Mouse (Mus musculus) brain, embryonic 14.5 days (tissue): ENCODE results near the gene B130006D01Rik. TPM values are rescaled to one million over a fixed set of nuclear protein-coding genes. Genes with fewer than 3 reads are reported as not detected.

Source experiments
- DNase-seq: peaks from one replicate; pipeline ENCODE4 v3.0.0-alpha.2; 2011; ENCODE audit warnings: low read depth
- CTCF ChIP-seq: fragments of 200-500 bp; IDR thresholded peaks from 2 replicates; pipeline ENCODE4 v1.5.1; 2012; ENCODE audit warnings: inconsistent platforms, mild to moderate bottlenecking, moderate library complexity, borderline replicate concordance; ENCODE audit not compliant: insufficient read depth, insufficient read length; ENCODE audit errors: extremely low read depth
- POLR2A ChIP-seq: fragments of 200-500 bp; IDR thresholded peaks from 2 replicates; pipeline ENCODE4 v1.6.1; 2012; ENCODE audit warnings: mild to moderate bottlenecking, inconsistent platforms, borderline replicate concordance; ENCODE audit not compliant: poor library complexity, insufficient read depth, insufficient read length, severe bottlenecking; ENCODE audit errors: extremely low read depth
- polyA plus RNA-seq: library from polyadenylated mRNA; depleted of rRNA; stranded (reverse); fragments of >200 nt; gene quantifications from 2 replicates; pipeline ENCODE4 v1.2.3, GENCODE M21; 2012

B130006D01Rik gene
- polyA plus RNA-seq, 1 experiment, result 0.56 TPM

GRCm38 (mm10) chr11:95700778-95701739 is 22.3 kb upstream of the B130006D01Rik start:
- no peak for DNase-seq

GRCm38 (mm10) chr11:95704032-95704969 is 19.1 kb upstream of the B130006D01Rik start:
- no peak for TF ChIP-seq POLR2A
- no peak for TF ChIP-seq CTCF
- DNase-seq, result no peak

More at GRCm38 (mm10) chr11:95700778-95701739, 22.3 kb upstream of the B130006D01Rik start:
- TF ChIP-seq CTCF, result no peak
- TF ChIP-seq POLR2A, result no peak

DNA sequence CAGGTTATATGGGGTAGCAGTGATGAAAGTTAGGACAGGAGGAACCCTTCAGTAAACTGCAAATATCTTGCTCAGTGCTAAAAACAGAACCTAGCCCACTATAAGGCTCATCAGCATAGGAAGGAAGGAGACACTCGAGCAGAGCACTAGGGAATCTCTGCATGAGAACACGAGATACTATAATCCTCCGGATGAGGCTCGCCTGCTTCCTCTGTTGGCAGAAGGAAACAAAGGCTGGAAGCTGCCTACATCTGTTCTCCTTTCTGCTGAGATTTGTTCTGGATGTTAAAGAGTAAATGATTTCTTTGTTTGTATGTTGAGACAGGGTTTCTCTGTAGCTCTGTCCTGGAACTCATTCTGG is 18.4 kb upstream of the B130006D01Rik start:
- TF ChIP-seq CTCF, result no peak
- TF ChIP-seq POLR2A, result no peak

GRCm38 (mm10) chr11:95709534-95710040 is 13.8 kb upstream of the B130006D01Rik start:
- TF ChIP-seq POLR2A (no peak), CTCF (no peak)
- DNase-seq, result no peak

More for the DNA sequence above, 18.4 kb upstream of the B130006D01Rik start:
- no peak for DNase-seq

DNA sequence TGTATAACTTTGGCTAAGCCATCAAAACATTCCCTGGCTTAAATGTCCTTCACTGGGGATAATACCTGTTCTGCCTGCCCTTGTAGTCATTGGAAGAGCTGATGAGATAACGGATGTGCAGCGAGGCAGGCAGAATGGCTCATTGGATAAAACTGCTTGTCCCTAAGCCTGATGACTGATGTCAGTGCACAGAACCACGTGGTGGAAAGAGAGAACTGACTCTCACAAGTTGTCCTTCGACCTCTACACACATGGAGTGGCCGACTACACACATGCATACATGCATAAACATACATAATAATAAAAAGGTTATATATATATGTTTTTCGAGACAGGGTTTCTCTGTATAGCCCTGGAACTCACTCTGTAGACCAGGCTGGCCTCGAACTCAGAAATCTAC is 12.9 kb upstream of the B130006D01Rik start:
- no peak for TF ChIP-seq POLR2A
- no peak for TF ChIP-seq CTCF
- DNase-seq, result no peak

- peak; percentile 59 for DNase-seq
- TF ChIP-seq CTCF, result no peak
- no peak for TF ChIP-seq POLR2A
Observed at GRCm38 (mm10) chr11:95712085-95712562, 11.3 kb upstream of the B130006D01Rik start.

DNA sequence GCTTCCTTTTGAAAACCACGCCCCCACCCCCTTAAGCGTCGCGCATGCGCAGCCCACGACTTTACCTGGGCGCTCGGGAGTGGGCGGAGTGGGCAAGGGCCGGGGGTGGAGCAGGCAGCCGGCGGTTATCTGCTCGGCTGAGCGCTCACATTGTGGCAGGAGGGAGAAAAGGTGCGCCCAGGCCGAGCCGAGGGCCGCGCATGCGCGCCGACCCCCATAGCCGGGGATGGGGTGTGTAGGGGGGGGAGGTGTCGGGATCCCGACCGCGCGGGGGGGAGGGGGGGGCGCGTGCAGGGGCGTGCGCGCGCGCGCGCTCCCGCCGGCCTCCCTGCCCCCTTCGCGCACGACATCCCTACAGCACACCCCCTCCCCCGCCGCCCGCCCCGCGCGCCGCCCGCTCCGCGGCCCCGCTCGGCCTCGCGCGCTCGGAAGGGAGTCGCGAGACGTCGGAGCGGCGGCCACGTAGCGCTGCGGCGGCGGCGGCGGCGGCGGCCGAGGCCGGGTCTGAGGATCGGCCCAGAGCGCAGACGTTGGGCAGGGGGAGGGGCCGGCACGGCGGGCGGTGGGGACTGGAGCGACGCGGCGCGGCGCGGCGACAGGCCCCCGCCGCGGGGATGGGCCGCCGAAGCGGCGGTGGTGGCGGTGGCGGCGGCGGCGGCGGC is 10.7 kb upstream of the B130006D01Rik start, which contains the start of gene Zfp652:
Gene Zfp652 (plus strand): TSS at position 111 of the 662 bp plus-strand sequence.
- DNase-seq, result peak; percentile 96
- TF ChIP-seq POLR2A (peak; percentile 67), CTCF (no peak)

DNA sequence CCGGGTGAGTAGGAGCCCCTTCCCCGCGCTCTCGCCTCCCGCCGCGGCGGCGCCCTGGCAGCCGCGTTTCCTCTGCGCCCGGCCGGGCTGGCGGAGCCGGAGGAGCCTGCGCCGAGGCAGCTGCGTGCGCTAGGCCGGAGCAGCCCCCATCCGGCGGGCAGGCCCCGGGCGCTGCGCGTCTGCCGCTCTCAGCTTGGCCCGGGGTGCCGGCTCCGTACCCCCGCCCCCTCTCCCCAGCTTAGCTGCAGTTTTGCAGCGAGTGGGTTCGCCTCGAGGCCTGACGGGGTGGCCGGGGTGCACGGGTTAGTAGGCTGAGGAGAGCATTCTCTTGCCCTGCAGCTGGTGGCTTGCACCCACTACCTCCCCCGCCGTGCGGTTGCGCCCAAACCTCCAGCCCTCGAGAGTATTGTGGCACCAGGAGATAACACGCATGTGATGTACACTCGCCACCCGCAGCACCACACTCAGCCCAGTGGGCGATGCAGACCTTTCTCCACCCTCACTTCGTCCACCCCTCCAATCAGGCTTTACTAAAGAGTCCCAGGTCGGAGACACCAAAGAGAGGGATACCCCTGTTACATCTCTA is 10.1 kb upstream of the B130006D01Rik start:
- no peak for TF ChIP-seq POLR2A
- DNase-seq, result peak; percentile 55

GRCm38 (mm10) chr11:95713811-95714241 is 9.6 kb upstream of the B130006D01Rik start:
- DNase-seq, result peak; percentile 60
- TF ChIP-seq POLR2A (no peak), CTCF (no peak)

- DNase-seq, result no peak
- TF ChIP-seq CTCF (no peak), POLR2A (no peak)
Observed at GRCm38 (mm10) chr11:95714411-95714810, 9.0 kb upstream of the B130006D01Rik start.
